Mouse (Mus musculus): ENCODE measurements around the gene Lrrtm3.

- no peak for TF ChIP-seq CTCF (IDR thresholded peaks at IDR 0.05; ENCODE audit: low read depth, low read length)
- TF ChIP-seq POLR2AphosphoS5 (IDR thresholded peaks at IDR 0.05; ENCODE audit: insufficient replicate concordance, low read depth, low read length), result no peak
Measured at GRCm38 (mm10) chr10:63880462-63880903, 209.6 kb downstream of the Lrrtm3 start.
